Mouse (Mus musculus) liver, adult 2 months (tissue): ENCODE data around the gene Ntm.

ENCODE experiments used
- CTCF ChIP-seq: fragments of 200-500 bp; IDR thresholded peaks from 2 replicates; pipeline ENCODE4 v1.5.1; 2011; ENCODE audit warnings: low read depth, low read length, control low read depth
- POLR2A ChIP-seq: fragments of 200-500 bp; IDR thresholded peaks from 2 replicates; pipeline ENCODE4 v1.6.1; 2011; ENCODE audit warnings: low read length, control low read depth; ENCODE audit not compliant: insufficient read depth; ENCODE audit errors: extremely low read depth

GRCm38 (mm10) chr9:29341292-29341691, 621.6 kb downstream of the Ntm start:
- TF ChIP-seq CTCF (no peak), POLR2A (no peak)
